Mouse (Mus musculus) frontal cortex, postnatal 14 days (tissue): ENCODE results near the gene Mrpl36.

Source experiments
- DNase-seq, 2 experiments: peaks; one replicate each; pipeline ENCODE4 v3.0.0; 2022; ENCODE audit warnings: low spot score in 2 of 2

Gene Mrpl36

GRCm38 (mm10) chr13:73327827-73328698, at the start of gene Mrpl36, which contains the start of gene Ndufs6:
TSS of gene Mrpl36 (plus strand) at chr13:73328513.
TSS of gene Ndufs6 (minus strand) at chr13:73328542.
- DNase-seq, result peak; percentile 89 to 90

GRCm38 (mm10) chr13:73279196-73279595, 49.1 kb upstream of the Mrpl36 start:
- no peak for DNase-seq

- no peak for DNase-seq
Observed at GRCm38 (mm10) chr13:73282407-73282806, 45.9 kb upstream of the Mrpl36 start.

DNA sequence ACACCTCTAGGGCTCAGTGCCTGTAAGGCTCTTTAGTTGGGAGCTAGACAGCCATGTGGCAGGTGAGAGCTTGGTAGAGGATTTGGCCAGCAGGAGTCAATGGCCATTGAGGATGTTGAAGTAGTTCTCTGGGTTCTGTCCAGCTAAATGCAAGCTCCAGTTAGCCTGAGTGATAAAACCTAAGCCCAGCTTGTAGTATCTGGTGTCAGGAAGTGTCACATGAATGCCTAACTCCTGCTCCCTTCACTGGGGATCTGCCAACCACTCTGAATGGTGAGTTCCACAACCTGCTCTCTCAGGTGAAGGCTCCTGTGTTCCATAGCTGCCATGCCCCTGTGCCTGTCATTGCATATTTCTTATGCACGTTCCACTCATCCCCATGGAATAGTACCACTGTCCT, 44.8 kb upstream of the Mrpl36 start:
- DNase-seq, result no peak

GRCm38 (mm10) chr13:73290206-73290605, 38.1 kb upstream of the Mrpl36 start:
- DNase-seq, result no peak

- DNase-seq, result no peak
Observed at GRCm38 (mm10) chr13:73291102-73291501, 37.2 kb upstream of the Mrpl36 start.

DNA sequence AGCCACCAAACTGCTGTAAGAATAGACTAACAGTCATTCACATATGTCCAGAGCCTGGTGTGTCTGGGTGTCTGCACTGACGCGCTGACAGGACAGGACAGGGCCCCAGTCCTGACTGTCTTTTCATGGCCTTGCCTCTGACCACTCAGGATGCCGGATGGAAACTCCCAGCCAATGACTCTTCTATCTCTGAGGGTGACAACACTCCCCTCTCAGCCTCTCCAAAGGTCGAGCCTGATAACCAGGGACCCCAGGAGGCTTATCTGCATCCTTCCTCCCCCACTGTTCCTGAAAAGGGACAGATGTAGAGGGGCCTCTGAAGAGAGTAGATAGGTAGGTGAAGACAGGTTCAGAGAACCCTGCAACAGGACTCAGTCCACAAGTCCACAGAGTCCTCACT, 29.6 kb upstream of the Mrpl36 start:
- no peak for DNase-seq

- no peak for DNase-seq
Observed at GRCm38 (mm10) chr13:73299322-73299721, 29.0 kb upstream of the Mrpl36 start.

DNA sequence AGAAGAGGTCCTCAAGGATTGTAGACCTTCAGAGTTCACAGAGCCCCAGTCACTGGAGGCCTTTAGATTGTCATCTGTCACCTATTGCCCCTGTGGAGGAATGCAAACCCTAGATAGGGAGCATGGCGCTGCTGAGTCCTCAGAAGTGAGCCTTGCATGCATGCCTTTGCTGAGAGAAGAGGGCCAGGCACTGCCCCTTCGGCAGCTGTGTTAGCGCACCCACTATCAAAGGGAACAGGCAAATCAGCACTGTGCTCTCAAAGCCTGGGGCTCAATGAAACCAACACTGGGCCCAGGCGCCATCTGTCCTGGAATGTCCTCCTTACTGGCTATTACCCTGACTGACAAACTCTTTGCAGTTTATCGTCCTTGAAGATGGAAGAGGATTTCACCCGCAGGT, 23.6 kb upstream of the Mrpl36 start:
- DNase-seq, result no peak

- DNase-seq, result no peak
Observed at GRCm38 (mm10) chr13:73305398-73306084, 22.8 kb upstream of the Mrpl36 start.

- no peak for DNase-seq
Observed at GRCm38 (mm10) chr13:73306085-73306410, 22.3 kb upstream of the Mrpl36 start.

DNA sequence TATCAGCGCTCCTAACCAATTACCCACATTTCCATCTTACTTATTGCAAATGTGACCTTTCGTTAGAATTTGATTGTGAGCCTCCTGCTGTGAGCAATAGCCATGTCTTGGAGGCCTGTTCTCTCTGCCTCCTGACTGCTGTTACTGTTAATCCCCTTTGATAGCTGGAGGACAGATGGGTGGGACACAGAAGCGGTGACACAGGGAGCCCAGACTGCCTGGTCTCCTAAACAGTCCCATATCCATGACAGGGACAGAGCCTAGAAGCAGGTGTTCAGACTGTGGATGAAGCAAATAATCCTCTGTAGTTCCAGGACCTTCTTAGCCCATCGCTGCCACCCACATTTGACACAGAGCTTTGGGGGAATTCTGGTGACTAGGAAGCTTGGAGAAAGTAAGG, 21.9 kb upstream of the Mrpl36 start:
- DNase-seq, result no peak

GRCm38 (mm10) chr13:73310183-73310929, 18.0 kb upstream of the Mrpl36 start:
- no peak for DNase-seq

- DNase-seq, result no peak
Observed at GRCm38 (mm10) chr13:73320048-73320447, 8.3 kb upstream of the Mrpl36 start.

GRCm38 (mm10) chr13:73322626-73323025, 5.7 kb upstream of the Mrpl36 start:
- DNase-seq, result no peak

GRCm38 (mm10) chr13:73323406-73323805, 4.9 kb upstream of the Mrpl36 start:
- DNase-seq, result no peak

- DNase-seq, result peak; percentile 79 to 86
Observed at GRCm38 (mm10) chr13:73330844-73331501, 2.7 kb downstream of the Mrpl36 start.

GRCm38 (mm10) chr13:73331736-73332135, 3.4 kb downstream of the Mrpl36 start:
- DNase-seq, result no peak

GRCm38 (mm10) chr13:73336753-73337152, 8.4 kb downstream of the Mrpl36 start:
- no peak for DNase-seq

GRCm38 (mm10) chr13:73345102-73345890, 17.0 kb downstream of the Mrpl36 start:
- DNase-seq, result no peak

- DNase-seq, result no peak
Observed at GRCm38 (mm10) chr13:73346131-73346530, 17.8 kb downstream of the Mrpl36 start.
